Mouse (Mus musculus) mature B cell (primary cell): ENCODE measurements around the gene Psmd12.

Source experiments
- in situ Hi-C: fragments of 300-500 bp; cut with MboI; formaldehyde crosslinking; loops from 2 replicates; pipeline ENCODE4 v1.14.3; 2019

Psmd12 gene

DNA sequence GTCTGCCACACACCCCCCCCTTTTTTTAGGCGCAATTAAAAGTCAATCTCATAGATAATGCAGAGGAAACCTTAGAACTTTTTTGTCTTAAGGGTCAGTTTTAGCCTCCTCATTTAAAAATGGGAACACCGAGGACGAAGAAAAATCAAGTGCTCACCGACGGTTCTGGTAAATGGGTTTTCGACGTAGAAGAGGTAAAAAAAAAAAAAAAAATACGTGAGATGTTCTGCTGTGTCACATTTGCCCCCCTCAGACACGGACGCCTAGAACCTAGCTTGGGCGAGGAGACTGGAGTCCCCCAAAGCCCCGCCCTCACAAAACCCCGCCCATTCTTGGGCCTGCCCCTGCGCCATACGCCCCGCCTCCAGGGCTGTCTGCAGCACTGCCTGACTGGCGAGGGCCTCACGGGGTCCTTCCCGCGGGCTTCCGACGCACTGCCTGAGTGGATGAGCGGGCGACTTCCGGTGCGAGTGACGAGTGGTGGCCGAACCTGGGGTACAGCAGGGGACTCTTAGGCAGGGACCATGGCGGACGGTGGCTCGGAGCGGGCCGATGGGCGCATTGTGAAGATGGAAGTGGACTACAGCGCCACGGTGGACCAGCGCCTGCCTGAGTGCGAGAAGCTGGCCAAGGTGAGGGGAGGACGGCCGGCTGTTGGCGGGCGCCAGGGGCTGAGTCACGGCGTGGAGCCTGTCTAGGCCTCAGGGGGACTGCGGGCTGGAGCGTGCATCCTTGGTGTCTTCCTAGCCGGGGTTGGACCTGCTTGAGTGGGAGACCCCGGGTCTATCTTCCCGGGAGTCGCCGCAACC is at the start of gene Psmd12:
Gene Psmd12, plus strand, starts transcription at position 432 of the 809 bp plus-strand sequence.
- in situ Hi-C loops: no loop called here

DNA sequence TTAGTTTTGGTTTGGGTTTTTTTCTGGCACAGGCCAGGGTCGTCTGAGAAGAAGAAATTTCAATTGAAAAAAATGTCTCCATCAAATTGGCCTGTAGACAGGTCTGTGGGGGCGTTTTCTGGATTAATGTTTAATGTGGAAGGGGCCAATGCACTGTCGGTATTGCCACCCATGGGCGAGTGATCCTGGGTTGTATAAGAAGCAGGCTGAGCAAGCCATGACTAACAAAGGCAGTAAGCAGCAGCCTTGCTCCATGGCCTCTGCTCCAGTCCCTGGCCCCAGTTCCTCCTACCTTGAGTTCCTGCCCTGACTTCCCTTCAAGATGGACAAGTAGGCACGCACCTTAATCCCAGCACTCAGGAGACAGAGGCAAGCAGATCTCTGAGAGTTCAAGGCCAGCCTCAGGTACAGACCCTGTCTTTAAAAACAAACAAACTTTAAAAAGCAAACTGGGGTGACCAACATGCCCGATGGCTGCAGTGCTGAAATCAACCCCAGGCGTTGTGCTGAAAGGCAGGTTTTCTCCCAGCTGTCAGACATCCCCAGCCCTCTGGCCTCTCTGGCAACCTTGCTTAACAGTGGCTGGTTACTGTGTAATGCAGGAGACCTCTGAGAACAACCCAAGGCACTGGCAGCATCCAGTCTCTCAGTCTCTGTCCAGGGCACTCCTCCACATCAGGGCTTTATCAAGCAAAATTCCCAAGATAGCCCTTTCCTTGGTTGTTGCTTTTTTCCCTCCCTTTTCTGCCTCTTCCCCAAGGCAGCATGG is 47.9 kb upstream of the Psmd12 start:
- in situ Hi-C loops: no loop called here

DNA sequence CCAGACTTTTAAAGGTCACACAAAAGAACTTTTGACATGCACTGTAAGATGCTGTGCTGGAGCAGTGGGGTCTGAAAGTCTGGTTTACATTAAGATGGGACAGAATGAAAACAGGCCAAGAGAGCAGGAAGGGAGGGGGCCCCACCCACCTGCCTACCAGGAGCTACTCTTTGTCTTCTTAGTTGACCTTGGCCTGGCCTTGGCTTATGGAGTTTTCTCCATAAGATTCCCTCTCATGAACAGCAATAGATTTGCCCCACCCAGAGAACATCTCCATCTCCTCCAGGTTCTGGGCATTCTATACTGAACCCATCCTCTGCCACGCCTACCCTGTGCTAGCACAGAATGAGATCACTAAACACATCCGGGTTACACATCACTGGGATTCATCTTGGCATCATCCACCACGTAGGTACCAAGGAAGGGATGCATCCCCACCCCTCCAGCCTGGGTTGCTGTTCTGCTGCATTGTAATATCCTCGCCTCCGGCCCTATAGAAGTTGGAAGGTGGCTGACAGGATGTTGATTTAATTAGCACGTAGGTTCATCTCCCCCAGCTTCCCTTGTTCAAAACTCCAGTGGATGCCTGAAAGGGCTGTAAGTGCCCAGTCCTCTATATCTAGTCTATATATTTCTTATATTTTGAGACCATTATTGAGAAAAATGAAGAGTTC is 43.4 kb upstream of the Psmd12 start:
- in situ Hi-C loops: no loop called here

DNA sequence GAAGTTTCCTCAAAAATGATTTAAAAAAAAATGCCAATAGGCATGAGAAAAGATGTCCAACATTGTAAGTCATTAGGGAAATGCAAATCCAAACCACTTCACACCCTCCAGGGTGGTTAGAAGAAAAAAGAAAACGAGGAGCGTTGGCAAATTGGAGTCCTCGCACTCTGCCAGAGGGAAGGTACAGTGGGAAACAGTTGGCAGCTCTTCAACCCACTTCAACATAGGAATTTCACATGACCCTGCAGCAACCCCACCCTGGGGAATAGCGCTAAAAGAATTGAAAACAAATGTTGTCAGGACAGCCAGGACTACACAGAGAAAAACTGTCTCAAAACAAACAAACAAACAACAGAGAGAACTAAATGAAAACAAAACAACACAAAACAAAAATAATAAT is 41.6 kb upstream of the Psmd12 start:
- in situ Hi-C loops: no loop called here

DNA sequence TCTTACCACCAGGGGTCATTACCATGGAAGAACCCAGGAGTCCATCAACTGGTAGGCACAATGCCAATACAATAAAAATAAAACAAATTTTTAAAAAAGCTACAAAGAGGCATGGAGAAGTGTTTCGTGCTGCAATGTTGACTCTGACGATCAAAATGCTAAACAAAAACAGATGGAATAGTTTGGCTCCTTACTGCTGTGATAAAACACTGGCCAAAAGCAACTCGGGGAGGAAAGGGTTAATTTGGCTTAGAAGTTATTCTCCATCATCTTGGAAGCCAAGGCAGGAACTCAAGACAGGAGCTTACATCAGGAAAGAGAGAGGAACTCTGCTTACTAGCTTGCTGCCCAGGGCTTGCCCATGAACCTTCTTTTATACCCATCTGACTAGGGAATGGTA is 41.1 kb upstream of the Psmd12 start:
- in situ Hi-C loops: no loop called here

DNA sequence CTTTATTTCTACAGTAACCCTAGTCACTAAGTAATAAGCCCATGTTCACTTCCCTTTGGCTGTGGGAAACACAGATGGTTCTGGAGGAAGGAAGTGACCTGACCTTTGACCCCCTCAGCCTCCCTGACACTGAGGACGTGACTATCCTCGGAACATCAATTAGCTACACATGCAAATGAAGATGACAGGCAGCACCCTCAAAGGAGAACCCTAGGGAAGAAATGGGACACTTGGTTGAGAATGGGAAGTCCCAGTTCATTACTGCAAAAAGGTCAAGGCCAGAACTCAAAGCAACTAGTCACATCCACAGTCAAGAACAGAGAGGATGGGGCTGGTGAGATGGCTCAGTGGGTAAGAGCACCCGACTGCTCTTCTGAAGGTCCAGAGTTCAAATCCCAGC is 38.2 kb upstream of the Psmd12 start:
- in situ Hi-C loops: no loop called here

DNA sequence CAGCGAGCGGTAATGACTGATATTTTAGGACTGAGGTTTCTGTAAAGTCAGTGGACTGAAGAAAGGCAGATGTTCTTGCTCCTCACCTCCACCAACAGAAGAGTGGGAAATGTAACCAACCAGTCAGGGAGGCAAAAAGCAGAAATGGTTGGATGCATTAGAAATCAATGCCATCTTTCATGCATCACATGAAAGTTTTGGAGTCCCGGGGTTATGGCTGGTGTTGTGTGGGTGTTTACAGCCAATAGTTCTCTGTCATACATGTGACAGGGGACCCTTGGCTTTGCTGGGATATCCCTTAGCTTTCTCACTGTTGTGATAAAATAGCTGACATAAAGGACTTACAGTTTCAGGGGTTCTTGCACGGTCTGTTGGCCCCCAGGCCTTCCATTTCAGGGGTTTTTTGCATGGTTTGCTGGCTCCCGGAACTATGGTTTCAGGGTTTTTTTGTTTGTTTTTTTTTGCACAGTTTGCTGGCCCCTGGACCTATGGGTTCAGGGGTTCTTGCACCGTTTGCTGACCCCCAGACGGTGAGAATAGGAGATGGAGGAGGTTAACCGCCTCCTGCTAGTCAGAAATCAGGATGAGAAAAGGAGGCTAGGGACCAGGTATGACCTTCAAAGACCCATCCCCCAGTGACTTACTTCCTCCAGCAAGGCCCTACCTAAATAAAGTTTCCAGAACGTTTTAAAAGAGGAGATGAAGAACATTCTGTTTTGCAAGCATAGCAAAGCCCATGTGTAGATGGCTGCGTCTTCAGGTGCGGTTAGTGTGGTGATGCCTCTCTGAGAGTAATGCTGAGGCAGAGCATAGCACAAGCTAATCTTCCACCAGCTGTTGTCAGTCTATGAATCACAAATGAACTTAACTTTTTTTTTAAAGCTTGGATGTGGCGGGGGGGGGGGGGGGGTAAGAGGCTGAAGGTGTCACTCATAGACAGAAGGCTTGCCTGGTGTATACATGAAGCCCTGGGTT is 35.9 kb upstream of the Psmd12 start:
- in situ Hi-C loops: no loop called here

DNA sequence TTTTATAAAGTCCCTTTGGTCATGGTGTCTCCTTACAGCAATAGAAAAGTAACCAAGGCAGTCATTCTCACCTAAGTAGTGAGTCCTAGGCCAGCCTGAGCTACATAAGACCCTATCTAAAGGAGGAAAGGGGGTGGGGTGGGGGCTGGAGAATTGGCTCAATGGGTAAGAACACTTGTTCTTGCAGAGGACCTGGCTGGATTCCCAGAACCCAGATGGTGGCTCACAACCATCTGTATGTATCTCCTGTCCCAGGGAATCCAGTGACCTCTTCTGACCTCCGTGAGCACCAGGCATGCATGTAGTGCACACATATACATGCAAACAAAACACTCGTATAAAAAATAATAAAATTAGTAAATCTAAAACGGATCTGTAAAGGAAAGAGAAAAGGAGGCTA is 33.6 kb upstream of the Psmd12 start:
- in situ Hi-C loops: no loop called here

DNA sequence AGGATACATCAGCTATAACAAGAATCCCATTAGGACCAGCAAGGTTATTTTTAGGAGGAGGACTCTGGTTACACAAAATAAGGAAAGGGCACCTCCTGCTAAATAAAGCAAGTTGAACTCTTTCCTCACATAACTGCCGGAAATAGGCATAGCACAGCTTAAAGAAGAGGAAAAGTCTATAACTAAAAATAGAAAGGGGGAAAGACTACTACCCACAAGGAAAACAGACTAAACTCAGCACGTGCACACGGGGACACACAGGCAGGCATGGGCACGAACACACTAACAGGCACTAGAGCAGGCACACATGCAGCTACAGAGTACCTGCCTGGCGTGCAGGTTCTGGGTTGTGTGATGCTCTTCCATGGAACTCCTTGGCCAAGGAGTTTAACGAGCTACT is 32.6 kb upstream of the Psmd12 start:
- in situ Hi-C loops: no loop called here

DNA sequence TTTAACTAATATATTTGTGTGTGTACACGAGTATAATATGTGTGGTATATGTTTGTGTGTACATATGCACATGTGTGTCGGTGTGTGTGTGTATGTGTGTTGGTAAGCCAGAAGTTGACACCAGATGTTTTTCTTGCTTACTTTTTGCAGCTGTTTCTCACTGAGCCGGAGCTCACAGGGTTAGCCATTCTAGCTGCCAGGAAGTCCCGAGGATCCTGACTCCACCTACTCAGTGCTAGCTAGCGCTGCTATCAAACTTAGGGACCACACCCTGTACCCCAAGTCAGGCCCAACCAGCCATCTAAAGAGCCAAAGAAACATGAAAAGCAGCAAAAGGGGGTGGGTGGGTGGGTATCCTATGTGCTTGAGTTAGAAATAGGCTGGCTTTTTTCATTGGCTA is 31.9 kb upstream of the Psmd12 start:
- in situ Hi-C loops: no loop called here

DNA sequence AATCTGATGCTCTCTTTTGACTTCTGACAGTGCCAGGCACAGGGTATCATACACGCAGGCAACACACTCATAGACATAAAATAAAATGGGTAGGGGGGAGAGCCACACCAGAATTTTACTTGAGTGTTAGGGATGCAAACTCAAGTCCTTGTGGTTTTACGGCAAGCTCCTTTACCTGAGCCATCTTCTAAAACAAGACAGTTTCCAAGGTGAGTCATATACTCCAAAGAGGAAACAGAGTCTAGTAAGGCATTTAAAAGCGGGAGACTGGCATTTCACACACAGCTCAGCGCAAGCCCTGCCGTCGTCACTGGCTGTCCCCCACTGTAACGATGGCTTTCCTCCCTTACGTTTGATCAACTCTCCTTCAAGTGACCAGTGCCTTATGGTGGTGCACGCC is 31.4 kb upstream of the Psmd12 start:
- in situ Hi-C loops: no loop called here

DNA sequence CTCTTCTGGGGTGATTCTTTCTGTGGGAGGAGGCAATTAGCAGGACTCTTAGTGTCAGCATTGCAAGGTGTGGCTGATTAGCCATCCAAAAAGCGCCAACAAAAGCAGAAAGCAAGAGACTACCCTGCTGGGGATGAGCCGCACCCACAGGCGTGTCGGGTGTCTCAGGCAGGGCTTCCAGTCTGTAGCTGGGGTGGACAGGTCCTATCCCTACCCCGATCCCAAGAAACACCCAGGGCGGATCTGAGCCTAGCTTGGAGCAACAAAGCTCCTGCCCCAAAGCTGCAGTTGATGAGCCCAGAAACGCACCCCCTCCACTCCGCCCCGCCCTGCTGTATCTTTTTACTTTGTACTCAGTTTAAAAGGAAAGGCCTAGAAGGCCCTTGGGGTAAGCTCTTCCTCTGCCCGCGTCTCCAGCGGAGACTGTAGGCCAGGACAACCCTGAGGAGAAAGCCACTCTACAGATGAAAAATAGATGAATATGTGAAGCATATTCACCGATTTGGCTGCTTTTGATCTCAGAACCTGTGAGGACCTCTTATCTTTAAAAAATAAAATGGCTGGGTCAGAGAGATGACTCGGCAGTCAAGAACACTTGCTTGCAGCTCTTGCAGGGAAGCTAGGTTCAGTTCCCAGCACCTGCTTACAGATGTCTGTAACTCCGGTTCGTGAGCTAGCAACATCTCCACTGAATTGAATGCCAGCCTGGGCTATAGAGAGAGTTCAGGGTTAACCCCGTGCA is 29.9 kb upstream of the Psmd12 start:
- in situ Hi-C loops: no loop called here

DNA sequence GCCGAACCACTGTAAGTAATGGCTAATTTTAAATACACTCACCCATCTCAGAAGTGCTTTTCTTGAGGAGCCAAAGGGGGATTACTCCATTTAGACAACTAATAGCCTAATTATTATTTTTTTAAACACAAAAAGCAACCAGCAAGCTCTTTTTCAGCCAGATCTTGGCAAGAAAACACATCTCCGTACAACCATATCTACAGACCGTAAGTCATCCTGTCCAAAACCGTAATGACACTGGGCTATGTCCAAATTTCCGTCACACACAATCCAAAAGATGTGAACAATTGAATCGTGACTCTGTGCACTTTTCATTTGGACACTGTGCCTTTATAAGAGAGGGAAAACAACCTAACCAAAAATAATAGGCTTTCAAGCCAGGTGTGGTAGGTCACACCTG is 29.2 kb upstream of the Psmd12 start:
- in situ Hi-C loops: no loop called here

DNA sequence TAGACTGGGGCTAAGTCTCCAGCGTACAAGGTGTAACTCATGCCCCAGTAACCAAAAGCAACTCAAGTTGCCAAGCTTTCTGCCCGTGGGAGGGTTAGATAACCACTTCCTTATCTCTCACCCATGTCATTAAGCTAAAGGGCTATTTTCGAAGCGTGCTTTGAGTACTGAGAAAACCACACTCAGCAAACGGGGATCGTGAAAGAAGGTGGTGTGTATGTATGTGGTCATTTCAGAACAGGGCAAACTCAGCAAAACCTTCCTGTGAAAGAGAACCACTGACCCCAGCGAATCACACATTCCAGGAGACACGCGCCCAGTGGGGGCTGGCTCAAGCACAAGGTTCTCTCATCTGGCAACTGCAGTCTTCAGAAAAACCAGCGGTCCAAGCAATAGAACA is 28.2 kb upstream of the Psmd12 start:
- in situ Hi-C loops: no loop called here

DNA sequence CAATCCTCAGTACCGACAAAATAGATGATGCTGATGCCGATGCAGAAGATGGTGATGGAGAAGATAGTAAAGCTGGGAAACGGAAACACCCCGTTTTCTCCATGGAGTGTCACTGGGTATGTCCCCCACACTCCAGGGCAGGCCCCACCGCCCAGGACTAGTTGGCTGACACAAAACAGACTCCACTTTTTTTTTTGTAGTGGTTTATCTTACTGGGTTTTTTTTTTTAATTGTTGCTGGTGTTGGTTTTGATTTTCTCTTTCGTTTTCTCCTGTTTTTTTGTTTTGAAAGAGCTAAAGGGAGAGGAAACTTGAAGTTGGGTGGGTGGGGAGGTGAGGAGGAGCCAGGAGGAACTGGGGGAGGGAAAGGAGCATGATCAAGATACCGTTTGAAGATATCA is 27.2 kb upstream of the Psmd12 start:
- in situ Hi-C loops: no loop called here

DNA sequence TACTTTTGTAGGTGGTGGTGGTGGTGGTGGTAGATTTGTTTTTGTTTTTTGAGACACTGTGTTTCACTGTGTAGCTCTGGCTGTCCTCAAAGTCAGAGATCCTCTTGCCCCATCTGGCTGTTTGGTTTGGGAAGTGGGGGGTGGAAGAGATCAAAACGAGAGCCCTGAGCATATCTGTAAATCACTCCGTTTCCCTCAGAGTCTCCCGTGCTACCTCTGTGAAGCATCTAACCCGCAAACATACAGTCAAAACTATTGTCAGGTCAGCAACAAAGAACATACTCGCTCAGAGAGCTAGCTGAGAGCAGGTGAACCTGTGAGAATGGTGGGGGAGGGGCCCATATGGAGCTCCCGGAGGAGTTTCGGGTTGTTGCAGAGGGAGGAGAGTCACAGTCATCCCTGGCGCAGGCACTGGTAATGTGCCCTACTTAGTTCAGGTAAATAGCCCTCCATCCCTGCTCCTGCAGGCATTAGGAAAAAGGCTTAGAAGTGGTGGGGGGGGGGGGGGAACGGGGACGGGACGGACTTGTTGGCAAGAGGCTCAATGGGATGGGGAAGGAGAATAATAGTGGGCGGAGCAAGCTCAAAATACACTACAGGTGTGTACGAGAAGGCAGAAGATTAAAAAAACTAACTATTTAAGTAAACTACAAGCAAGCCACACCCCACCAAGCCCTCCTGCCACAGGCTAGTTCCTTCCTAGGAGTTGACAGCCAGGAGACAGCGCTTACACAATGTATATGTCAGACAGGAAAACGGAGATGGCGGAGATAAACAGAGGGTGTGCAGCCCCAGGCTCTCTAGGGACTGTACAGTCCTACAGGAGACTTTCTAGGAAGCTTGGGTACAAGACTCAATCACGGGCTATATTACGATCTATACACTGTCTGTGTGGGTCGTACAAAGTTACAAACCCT is 24.5 kb upstream of the Psmd12 start:
- in situ Hi-C loops: no loop called here

DNA sequence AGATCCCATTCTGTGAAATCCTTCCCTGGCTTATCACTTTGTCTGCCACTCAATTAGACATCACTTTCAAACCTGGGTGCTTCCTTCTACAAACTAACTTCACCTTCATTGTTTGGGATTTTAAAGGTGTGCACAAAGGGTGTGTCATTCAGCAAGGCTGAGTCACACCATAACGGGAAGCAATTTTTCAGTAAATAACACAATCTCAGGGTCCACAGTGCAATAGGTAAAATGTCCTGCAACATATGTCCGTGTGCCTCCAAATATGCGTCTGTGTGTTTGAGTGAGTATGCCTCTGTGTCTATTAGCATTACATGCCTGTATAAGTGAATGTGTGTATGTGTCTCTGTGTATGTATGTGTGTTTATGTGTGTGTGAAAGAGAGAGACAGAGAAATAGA is 22.0 kb upstream of the Psmd12 start:
- in situ Hi-C loops: no loop called here

DNA sequence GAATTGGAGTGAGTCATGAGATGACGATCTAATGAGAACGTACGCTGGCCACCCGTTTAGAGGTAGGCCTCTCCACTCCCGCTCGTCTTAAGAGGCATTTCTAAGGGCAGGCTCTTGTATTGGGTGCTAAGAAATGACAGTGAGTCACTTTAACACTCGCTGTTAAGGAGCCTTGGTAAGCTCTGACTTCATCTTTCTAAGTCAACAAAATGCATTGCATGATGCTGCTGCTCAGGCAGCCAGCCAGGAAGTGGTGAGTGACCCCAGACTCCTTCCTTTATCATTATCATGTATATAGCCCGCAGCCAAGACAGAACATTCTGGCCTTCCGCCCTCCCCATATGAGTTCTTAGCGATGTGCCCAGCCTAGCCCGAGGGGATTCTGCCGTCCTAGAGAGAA is 21.0 kb upstream of the Psmd12 start:
- in situ Hi-C loops: no loop called here

DNA sequence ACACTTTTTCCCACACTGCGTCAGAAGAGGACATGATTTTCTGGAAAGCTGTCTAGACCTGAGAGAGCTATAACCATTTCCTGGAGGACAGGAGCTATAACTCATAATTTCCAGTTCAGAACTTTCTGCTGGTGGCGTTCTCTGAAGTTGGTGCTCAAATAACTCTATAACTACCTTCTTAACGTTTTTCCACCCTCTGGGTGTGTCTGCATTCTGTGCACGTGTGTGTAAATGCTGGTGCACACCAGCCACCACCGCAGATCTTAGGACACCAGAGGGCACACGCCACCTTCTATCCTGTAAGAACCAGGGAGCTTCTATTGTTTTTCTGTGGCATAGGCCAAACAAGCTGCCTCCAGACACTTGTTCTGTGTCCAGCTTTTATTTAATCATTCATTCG is 20.3 kb upstream of the Psmd12 start:
- in situ Hi-C loops: no loop called here

DNA sequence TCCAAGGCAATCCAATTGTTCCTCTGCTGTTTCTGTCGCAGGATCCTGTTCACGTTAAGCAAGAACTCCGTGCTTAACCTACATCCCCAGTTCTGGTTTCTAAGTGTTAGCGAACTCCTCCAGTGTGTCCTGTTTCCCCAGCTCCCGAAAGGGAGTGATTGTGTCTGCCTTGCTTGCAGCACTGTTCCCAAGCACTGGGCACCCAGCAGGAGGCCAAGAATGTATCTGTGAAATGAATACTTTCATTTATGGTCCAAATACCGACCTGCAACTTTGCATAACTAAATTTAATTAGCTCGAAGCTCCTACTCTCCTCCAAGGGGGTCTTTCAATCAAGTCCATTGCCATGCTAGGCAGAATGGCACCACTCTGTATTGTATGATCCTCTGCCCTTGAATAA is 19.5 kb upstream of the Psmd12 start:
- in situ Hi-C loops: no loop called here
